Mouse (Mus musculus) kidney, embryonic 14.5 days (tissue): Measurements from ENCODE around the gene Gm36028. TPM values are rescaled to one million over a fixed set of nuclear protein-coding genes. Genes with fewer than 3 reads are reported as not detected.
A peak's percentile ranks its signal among the peaks of the same experiment; 100 is the strongest.

ENCODE experiments used
- ATAC-seq: fragments of 200-750 bp; cut with Nextera tagmentation; 2 replicates; pipeline ENCODE4 v1.8.0; 2017; ENCODE audit warnings: moderate number of reproducible peaks, mild to moderate bottlenecking, moderate TSS enrichment, moderate library complexity; ENCODE audit not compliant: low FRiP score, low TSS enrichment
- H3K27ac ChIP-seq: fragments of 300-500 bp; sonication (generic); 2 replicates; pipeline ENCODE4 v1.5.1; 2014; ENCODE audit warnings: low read depth, mild to moderate bottlenecking, low read length, moderate library complexity, mixed read lengths
- H3K27me3 ChIP-seq: fragments of 300-500 bp; sonication (generic); 2 replicates; pipeline ENCODE4 v1.6.1; 2014; ENCODE audit warnings: mild to moderate bottlenecking, low read length; ENCODE audit not compliant: control insufficient read depth, insufficient read depth
- H3K36me3 ChIP-seq: fragments of 300-500 bp; sonication (generic); 2 replicates; pipeline ENCODE4 v1.6.1; 2014; ENCODE audit warnings: low read length, mixed read lengths; ENCODE audit not compliant: control insufficient read depth, insufficient read depth
- H3K4me1 ChIP-seq: fragments of 300-500 bp; sonication (generic); 2 replicates; pipeline ENCODE4 v1.6.1; 2014; ENCODE audit warnings: low read length, mixed read lengths; ENCODE audit not compliant: control insufficient read depth, insufficient read depth
- H3K4me2 ChIP-seq: fragments of 300-500 bp; sonication (generic); replicated peaks from 2 replicates; pipeline ENCODE4 v1.6.1; 2014; ENCODE audit warnings: low read depth, mild to moderate bottlenecking, low read length
- H3K4me3 ChIP-seq: fragments of 300-500 bp; sonication (generic); 2 replicates; pipeline ENCODE4 v1.5.1; 2014; ENCODE audit warnings: mild to moderate bottlenecking, low read length
- H3K9ac ChIP-seq: fragments of 300-500 bp; sonication (generic); 2 replicates; pipeline ENCODE4 v1.6.1; 2014; ENCODE audit warnings: low read depth, mild to moderate bottlenecking, low read length, moderate library complexity
- H3K9me3 ChIP-seq: fragments of 300-500 bp; sonication (generic); 2 replicates; pipeline ENCODE4 v1.6.1; 2016; ENCODE audit warnings: low read length; ENCODE audit not compliant: control insufficient read depth
- WGBS: fragments of 180-500 bp; shearing (Covaris S2); extraction: QIAGEN DNeasy Blood & Tissue Kit; methylation state at CpG from one replicate; pipeline ENCODE4 v1.1.7; 2014; 5-methylcytosine and 5-hydroxymethylcytosine counted together
- polyA plus RNA-seq: library from polyadenylated mRNA; unstranded; fragments of >200 nt; fragmentation: Nextera tagmentation; extraction: Ambion mirVana; gene quantifications from 2 replicates; pipeline ENCODE4 v1.2.1, GENCODE M21; 2014

The Gm36028 gene
- polyA plus RNA-seq, 1 experiment from 2014 or later = 0.26 TPM

DNA sequence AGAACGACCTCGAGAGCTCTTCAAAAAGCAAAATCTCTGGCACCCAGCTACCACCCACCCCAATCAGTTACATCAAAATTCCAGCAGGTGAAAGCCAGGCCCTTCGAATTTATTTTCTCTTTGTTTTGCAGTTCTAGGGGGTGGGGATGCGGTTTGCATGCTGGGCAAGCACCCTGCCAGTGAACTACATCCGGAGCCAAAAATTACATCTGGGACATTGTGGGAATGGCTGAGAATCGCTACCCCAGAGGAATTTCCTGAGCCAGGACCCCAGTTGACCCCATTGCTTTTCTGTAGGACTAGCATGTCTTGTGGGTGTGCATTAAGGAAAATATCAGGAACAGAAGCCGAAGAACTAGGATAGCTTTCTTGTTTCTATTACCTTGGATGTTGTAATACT, 29.9 kb downstream of the Gm36028 start:
- no peaks in the 10 kb centered on the region for H3K4me1 ChIP-seq
- H3K9me3 ChIP-seq = no peaks in the 10 kb centered on the region
- H3K27ac ChIP-seq = no peak overlapping the region
- H3K36me3 ChIP-seq = peaks cover 96% of the 10 kb centered on the region
- no peak overlapping the region for H3K4me2 ChIP-seq
- no peak overlapping the region for H3K9ac ChIP-seq
- H3K27me3 ChIP-seq = no peaks in the 10 kb centered on the region
- WGBS = 73% methylated on average over 7 of the region's 7 CpGs
- no peak for ATAC-seq
- no peak overlapping the region for H3K4me3 ChIP-seq

DNA sequence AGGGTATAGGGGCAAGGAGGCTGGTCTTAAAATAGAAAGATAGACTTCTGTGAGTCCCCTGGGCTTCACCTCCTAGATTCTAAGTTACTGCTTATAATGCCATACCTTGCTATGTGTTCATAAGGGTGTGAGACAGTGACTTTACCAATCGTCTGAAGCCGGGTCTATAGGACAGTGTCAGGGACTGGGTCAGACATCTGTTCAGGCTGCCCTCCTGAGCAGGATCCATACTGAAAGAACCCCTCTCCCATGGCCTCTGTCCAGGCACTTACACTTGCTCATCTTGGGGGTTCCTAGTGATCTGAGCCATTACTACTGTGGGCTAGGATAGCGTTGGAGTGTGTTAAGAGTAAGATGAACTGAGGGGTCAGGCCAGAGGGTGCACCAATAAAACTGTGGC, 34.7 kb downstream of the Gm36028 start:
- no peaks in the 10 kb centered on the region for H3K9me3 ChIP-seq
- H3K36me3 ChIP-seq = peaks cover 97% of the 10 kb centered on the region
- H3K27me3 ChIP-seq = no peaks in the 10 kb centered on the region
- no peak overlapping the region for H3K4me3 ChIP-seq
- WGBS = 95% methylated on average over 3 of the region's 3 CpGs
- H3K9ac ChIP-seq = no peak overlapping the region
- no peak for ATAC-seq
- no peaks in the 10 kb centered on the region for H3K4me1 ChIP-seq
- no peak overlapping the region for H3K27ac ChIP-seq
- no peak overlapping the region for H3K4me2 ChIP-seq

DNA sequence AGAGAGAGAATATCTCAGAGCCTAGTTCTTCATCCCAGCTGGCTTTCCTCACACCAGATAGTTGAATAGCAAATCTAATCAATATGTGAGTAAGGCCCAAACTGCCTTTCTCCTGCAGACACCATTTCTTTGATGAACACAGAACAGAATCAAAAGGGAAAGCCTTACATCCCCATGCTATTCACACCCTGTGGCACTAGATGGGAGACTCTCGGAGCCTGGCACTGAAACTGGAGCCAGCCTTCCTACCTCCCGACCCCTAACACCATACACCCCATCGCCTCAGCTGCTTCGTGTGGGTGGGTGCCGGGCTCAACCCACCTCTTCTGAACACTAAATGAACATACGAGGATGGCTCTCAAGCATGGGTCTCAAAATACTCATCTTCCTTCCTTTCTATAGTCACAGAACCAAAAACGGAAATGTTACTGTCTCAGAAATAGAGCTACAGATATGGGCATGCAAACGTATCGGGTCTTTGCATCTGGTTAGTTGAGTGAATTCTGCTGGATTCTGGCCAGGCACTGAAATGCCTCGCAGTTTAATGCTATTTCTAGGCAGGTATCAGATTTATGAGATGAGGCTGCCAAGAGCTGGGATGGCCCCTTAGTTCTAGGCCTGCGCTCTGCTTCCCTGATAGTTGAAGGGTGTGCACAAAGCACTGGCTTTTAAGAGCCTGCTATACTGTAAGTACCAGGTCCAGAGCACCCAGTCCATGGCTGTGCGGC, 36.0 kb downstream of the Gm36028 start:
- no peak for ATAC-seq
- Histone ChIP-seq H3K36me3 (peaks cover 97% of the 10 kb centered on the region), H3K4me3 (no peak overlapping the region), H3K27me3 (no peaks in the 10 kb centered on the region), H3K9ac (no peak overlapping the region), H3K4me1 (no peaks in the 10 kb centered on the region), H3K4me2 (no peak overlapping the region), H3K9me3 (no peaks in the 10 kb centered on the region), H3K27ac (no peak overlapping the region)
- WGBS = 87% methylated on average over 12 of the region's 12 CpGs

DNA sequence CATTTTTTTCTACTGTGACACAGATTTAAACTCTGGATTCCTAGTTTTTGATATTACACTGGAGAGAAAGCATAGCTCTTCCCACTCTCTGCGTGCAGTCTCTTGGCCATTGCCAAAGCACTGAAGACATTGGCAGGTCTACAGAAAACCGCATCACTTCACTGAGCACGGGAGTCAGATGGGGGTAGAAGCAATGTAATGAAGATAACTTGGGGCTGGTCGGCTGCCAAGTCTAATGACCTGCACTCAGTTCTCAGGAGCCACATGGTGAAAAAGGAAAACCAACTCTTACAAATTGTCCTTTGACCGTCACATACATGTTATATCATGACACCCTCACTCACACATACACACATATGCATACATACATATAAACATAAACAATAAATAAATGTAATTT, 37.0 kb downstream of the Gm36028 start:
- H3K4me2 ChIP-seq = no peak overlapping the region
- 85% methylated on average over 5 of the region's 5 CpGs for WGBS
- H3K4me1 ChIP-seq = no peaks in the 10 kb centered on the region
- H3K27ac ChIP-seq = no peak overlapping the region
- no peaks in the 10 kb centered on the region for H3K27me3 ChIP-seq
- no peak overlapping the region for H3K4me3 ChIP-seq
- H3K9ac ChIP-seq = no peak overlapping the region
- no peak for ATAC-seq
- no peaks in the 10 kb centered on the region for H3K9me3 ChIP-seq
- peaks cover 94% of the 10 kb centered on the region for H3K36me3 ChIP-seq

DNA sequence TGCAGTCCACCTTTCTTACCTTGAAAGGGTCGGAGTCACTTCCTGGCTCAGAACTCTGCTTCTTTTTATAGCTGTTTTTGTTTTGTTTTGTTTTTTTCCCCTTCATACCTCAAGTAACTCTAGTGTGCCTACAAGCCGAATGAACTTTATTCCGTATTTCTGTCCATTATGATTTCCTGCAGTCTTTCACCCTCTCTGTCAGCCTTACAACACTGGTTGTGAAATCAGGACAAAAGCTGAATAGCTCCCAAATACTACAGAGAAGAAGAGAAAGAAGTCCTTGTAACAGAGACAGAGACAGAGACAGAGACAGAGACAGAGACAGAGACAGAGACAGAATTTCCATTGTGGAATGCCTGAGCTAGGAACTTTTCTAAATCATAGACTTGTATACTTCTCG, 43.0 kb downstream of the Gm36028 start:
- H3K4me3 ChIP-seq = no peak overlapping the region
- peaks cover 15% of the 10 kb centered on the region; the same call in 1 of the 2 replicates for H3K4me1 ChIP-seq
- no peak overlapping the region for H3K27ac ChIP-seq
- H3K9ac ChIP-seq = no peak overlapping the region
- no peak for ATAC-seq
- H3K27me3 ChIP-seq = no peaks in the 10 kb centered on the region
- H3K4me2 ChIP-seq = no peak overlapping the region
- WGBS = 89% methylated on average over 4 of the region's 4 CpGs
- H3K9me3 ChIP-seq = no peaks in the 10 kb centered on the region
- H3K36me3 ChIP-seq = peaks cover 75% of the 10 kb centered on the region

DNA sequence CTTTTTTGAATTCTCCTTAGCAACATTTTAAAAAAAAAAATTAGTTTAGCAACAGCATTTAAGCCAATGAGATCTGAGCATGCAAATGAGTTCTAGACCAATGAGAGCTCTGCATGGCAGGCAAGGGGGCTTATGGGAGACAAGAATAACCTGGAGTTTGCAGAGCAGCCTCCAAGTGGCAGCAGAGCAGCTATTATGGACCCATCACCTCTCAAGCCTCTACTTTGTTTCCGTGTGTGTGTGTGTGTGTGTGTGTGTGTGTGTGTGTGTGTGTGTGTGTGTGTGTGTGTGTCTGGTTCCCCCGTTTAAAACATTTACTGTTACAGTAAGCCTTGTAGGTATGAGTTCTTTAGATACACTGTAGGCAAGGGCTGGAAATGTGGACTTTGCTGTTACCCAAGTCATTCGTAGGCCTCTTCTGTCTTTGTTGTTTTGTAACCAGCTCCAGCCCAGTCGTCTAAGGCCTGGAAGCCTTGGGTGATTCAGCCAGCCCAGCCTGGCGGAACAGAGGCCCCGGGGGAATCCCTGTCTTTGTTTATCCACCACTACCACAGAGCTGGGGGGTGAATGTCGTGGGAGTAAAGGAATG, 46.5 kb downstream of the Gm36028 start:
- Histone ChIP-seq H3K4me3 (no peak overlapping the region), H3K9ac (peak overlapping the region; percentile 44; the same call in 1 of the 2 replicates), H3K9me3 (no peaks in the 10 kb centered on the region), H3K36me3 (peaks cover 45% of the 10 kb centered on the region), H3K4me2 (peak overlapping the region; percentile 17; the same call in 1 of the 2 replicates), H3K27me3 (no peaks in the 10 kb centered on the region), H3K27ac (peak overlapping the region; percentile 87), H3K4me1 (peaks cover 15% of the 10 kb centered on the region; the same call in 1 of the 2 replicates)
- WGBS = 19% methylated on average over 7 of the region's 7 CpGs
- ATAC-seq = peak; percentile 97

DNA sequence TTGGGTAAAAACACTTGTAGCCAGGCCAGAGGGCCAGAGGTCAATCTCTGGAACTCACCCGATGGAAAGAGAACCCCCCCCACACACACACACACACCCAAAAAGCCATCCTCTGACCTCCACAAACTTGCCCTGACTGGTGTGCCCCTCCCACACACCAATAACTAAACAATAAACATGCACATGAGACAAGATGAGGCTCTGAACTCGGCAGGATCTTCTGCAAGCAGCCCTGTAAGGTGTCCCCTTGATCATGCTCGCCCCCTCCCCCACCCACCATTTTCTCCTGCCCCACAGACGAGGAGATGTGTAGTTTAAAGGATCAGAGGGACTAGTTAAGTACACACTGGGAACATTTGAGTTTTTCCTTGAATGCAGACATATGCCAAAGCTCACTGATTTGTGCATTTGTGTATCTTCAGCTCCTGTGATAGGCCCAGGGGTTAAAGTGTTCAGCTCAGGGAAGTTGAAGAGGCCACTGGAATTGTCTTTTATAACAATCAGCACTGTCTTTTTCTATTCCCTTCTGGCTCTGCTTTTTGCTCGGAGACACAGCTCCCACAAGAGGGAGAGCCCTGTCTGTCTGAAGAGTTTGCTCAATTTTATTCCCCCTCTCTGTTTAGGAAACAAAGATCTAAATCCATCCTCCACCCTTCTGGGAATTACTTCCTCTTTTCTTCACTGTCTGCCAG, 47.1 kb downstream of the Gm36028 start:
- ATAC-seq = peak; percentile 21; the same call in 1 of the 2 replicates
- Histone ChIP-seq H3K27me3 (no peaks in the 10 kb centered on the region), H3K27ac (peak overlapping the region; percentile 87), H3K36me3 (peaks cover 39% of the 10 kb centered on the region), H3K9me3 (no peaks in the 10 kb centered on the region), H3K9ac (0 out of 2 replicates have a peak overlapping the region, but pooled peaks have one; percentile 31), H3K4me1 (peaks cover 15% of the 10 kb centered on the region; the same call in 1 of the 2 replicates), H3K4me3 (no peak overlapping the region), H3K4me2 (peak overlapping the region; percentile 17; the same call in 1 of the 2 replicates)
- 19% methylated on average over 5 of the region's 5 CpGs for WGBS

DNA sequence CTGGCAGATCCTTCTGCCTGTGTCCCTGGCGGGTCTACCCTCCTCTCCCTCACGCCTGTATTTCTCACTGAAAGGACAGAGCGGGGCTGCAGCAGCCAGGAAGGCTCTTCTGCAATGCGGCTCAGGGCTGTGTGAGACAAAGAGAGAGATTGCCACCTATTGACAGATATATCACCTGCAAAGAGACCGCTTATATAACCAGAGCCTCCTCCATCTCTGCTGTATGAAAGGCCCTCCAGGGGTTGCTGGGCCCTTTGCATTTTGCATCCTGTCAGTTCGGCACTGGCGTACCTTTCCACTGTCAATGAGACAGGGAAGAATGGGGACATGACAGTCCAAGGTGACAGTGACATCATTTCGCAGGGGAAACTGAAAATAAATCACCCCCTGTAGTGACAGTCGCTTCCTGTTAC, 48.5 kb downstream of the Gm36028 start:
- Histone ChIP-seq H3K27ac (peak overlapping the region; percentile 38; the same call in 1 of the 2 replicates), H3K4me3 (no peak overlapping the region), H3K27me3 (no peaks in the 10 kb centered on the region), H3K4me2 (no peak overlapping the region), H3K9ac (no peak overlapping the region), H3K36me3 (peaks cover 25% of the 10 kb centered on the region), H3K9me3 (no peaks in the 10 kb centered on the region), H3K4me1 (peaks cover 20% of the 10 kb centered on the region; the same call in 1 of the 2 replicates)
- peak; percentile 28 for ATAC-seq
- 46% methylated on average over 9 of the region's 9 CpGs for WGBS

DNA sequence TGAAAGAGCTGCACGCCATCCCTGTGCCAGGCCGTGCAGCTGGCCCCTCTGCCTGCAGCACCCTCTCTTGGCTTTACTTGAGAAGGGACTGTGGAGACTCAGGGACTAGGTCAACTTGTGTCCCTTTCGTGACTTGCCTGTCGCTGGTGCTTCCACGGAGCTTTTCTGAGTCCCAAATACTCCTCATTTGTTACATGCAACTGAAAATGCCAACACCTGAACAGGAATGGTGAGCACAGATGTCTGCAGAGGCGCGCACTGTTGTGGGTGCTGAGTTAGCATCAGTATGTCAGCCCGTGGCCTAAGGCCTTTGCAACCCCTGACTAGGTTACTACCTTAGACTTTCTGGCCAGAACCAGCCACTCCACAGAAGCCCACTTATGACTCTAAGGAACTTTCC, 49.1 kb downstream of the Gm36028 start:
- Histone ChIP-seq H3K9ac (no peak overlapping the region), H3K27me3 (no peaks in the 10 kb centered on the region), H3K4me1 (peaks cover 20% of the 10 kb centered on the region; the same call in 1 of the 2 replicates), H3K4me3 (no peak overlapping the region), H3K4me2 (no peak overlapping the region), H3K36me3 (peaks cover 24% of the 10 kb centered on the region), H3K9me3 (no peaks in the 10 kb centered on the region), H3K27ac (no peak overlapping the region)
- ATAC-seq = no peak
- 85% methylated on average over 8 of the region's 8 CpGs for WGBS
